Mouse (Mus musculus) C2C12 (cell line): ENCODE results near the gene Cox15. TPM values are rescaled to one million over a fixed set of nuclear protein-coding genes. Genes with fewer than 3 reads are reported as not detected.

ENCODE experiments used
- H3K27me3 ChIP-seq: one replicate; pipeline ENCODE4 v1.6.1; 2011; ENCODE audit not compliant: control insufficient read depth, insufficient read depth, insufficient read length
- H3K36me3 ChIP-seq: one replicate; pipeline ENCODE4 v1.6.1; 2011; ENCODE audit not compliant: control insufficient read depth, insufficient read depth
- H3K4me3 ChIP-seq: one replicate; pipeline ENCODE4 v1.5.1; 2011; ENCODE audit warnings: mild to moderate bottlenecking, control low read depth; ENCODE audit not compliant: poor library complexity, insufficient read depth, severe bottlenecking
- H3K79me2 ChIP-seq: one replicate; pipeline ENCODE4 v1.6.1; 2011; ENCODE audit not compliant: control insufficient read depth, insufficient read depth
- H3K79me3 ChIP-seq: one replicate; pipeline ENCODE4 v1.6.1; 2011; ENCODE audit warnings: low read depth, control low read depth
- H3ac ChIP-seq: one replicate; pipeline ENCODE3; 2011; ENCODE audit warnings: low read depth; ENCODE audit not compliant: control insufficient read depth, insufficient read length
- CEBPB ChIP-seq: IDR thresholded peaks from one replicate; pipeline ENCODE4 v1.6.1; 2011; ENCODE audit warnings: low read depth, mild to moderate bottlenecking, control low read depth, moderate library complexity
- CTCF ChIP-seq: IDR thresholded peaks from one replicate; pipeline ENCODE4 v1.5.1; 2011; ENCODE audit not compliant: control insufficient read depth, insufficient read depth, insufficient read length
- FOSL1 ChIP-seq: IDR thresholded peaks from one replicate; pipeline ENCODE4 v1.8.0; 2011; ENCODE audit warnings: mild to moderate bottlenecking, low read length; ENCODE audit not compliant: poor library complexity, insufficient read depth, severe bottlenecking
- MAX ChIP-seq: IDR thresholded peaks from one replicate; pipeline ENCODE4 v1.6.1; 2011; ENCODE audit warnings: mild to moderate bottlenecking, control low read depth
- MYOD1 ChIP-seq: IDR thresholded peaks from one replicate; pipeline ENCODE4 v1.6.1; 2011; ENCODE audit warnings: low read depth; ENCODE audit not compliant: control insufficient read depth, insufficient read length
- MYOG ChIP-seq: IDR thresholded peaks from one replicate; pipeline ENCODE4 v1.6.1; 2011; ENCODE audit not compliant: control insufficient read depth, insufficient read length; ENCODE audit errors: extremely low read depth
- USF1 ChIP-seq: IDR thresholded peaks from one replicate; pipeline ENCODE4 v1.6.1; 2011; ENCODE audit warnings: low read depth, mild to moderate bottlenecking, control low read depth, moderate library complexity
- polyA plus RNA-seq: library from polyadenylated mRNA; unstranded; fragments of >200 nt; fragmentation: generic; extraction: Trizol; gene quantifications from one replicate; pipeline ENCODE4 v1.2.1, GENCODE M21; 2012; ENCODE audit warnings: missing spikeins

Cox15 gene
- polyA plus RNA-seq, 1 experiment: 6.3 TPM

DNA sequence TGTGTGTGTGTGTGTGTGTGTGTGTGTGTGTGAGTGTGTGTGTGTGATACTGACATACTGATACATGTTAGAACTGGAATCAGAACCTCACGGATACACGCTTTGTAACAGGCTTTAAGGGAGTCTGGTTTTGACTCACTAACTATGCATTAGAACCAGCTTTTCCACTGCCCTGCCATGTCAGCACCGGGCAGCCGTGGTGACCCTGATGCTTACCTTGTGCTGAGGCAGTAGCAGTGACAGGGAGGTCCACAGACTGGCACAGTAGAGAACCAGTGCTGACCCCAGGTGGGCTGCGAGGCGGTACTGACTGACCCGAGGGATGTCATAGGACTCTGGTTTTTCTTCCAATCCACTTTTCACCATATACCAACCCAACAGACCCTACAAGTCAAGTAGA is 9.4 kb downstream of the Cox15 start:
- TF ChIP-seq CTCF: no peak
- TF ChIP-seq USF1: no peak
- TF ChIP-seq MYOD1: no peak
- no peak for TF ChIP-seq MYOG
- no peak for TF ChIP-seq FOSL1
- TF ChIP-seq MAX: no peak
- TF ChIP-seq CEBPB: no peak
- no peak overlapping the region for H3K4me3 ChIP-seq
- peaks cover 86% of the 10 kb centered on the region for H3K36me3 ChIP-seq

DNA sequence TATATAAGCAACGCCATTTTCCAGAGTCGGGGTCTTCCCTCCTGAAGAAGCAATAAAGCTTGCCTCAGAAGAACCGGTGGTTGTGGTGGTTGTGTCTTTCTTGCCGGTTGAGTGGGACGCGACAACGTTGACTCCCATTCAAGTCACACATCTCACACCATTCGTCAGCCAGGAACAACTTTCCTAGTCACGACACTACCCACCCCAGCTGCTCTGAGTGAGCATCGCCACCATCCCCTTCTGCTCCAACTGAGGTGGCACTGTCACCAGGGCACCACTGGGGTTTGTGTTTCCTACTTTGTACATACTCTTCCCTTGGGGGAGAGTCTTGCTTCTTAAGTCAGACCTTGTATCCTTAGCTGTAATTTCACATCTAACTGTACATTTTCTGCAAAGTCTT is 14.4 kb downstream of the Cox15 start:
- H3ac ChIP-seq: no peak overlapping the region
- TF ChIP-seq CTCF: no peak
- TF ChIP-seq CEBPB: no peak
- TF ChIP-seq FOSL1: no peak
- no peak for TF ChIP-seq MYOD1
- TF ChIP-seq USF1: no peak
- no peak for TF ChIP-seq MYOG
- no peak for TF ChIP-seq MAX
- no peak overlapping the region for H3K4me3 ChIP-seq
- peaks cover 72% of the 10 kb centered on the region for H3K36me3 ChIP-seq
- H3K79me2 ChIP-seq: no peaks in the 10 kb centered on the region
- no peaks in the 10 kb centered on the region for H3K27me3 ChIP-seq
- no peaks in the 10 kb centered on the region for H3K79me3 ChIP-seq

More for the DNA sequence above, 9.4 kb downstream of the Cox15 start:
- Histone ChIP-seq H3K27me3 (no peaks in the 10 kb centered on the region), H3ac (no peak overlapping the region), H3K79me2 (no peaks in the 10 kb centered on the region), H3K79me3 (no peaks in the 10 kb centered on the region)

DNA sequence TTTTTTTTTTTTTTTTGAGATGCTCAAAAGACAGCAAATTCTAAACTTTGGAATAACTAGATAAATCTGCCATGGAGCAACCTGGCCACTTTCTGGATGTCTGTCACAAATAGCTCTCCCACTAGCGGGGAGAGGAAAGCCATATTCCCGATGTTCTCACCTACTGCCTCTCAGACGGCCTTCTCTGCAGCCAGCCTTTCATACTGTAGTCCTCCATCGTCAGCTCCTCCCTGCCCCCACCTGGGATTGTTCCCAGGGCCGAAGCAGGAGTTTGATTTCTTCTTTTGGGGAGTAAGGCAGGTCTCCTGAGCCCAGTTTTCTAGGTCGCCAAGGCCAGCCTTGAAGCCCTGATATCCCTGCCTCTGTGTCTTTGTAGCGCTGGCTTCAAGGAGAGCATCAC is 21.6 kb downstream of the Cox15 start:
- TF ChIP-seq CTCF (no peak), CEBPB (no peak)
- Histone ChIP-seq H3K79me3 (no peaks in the 10 kb centered on the region), H3K27me3 (no peaks in the 10 kb centered on the region), H3K4me3 (no peak overlapping the region), H3K36me3 (peaks cover 46% of the 10 kb centered on the region), H3ac (no peak overlapping the region), H3K79me2 (no peaks in the 10 kb centered on the region)

DNA sequence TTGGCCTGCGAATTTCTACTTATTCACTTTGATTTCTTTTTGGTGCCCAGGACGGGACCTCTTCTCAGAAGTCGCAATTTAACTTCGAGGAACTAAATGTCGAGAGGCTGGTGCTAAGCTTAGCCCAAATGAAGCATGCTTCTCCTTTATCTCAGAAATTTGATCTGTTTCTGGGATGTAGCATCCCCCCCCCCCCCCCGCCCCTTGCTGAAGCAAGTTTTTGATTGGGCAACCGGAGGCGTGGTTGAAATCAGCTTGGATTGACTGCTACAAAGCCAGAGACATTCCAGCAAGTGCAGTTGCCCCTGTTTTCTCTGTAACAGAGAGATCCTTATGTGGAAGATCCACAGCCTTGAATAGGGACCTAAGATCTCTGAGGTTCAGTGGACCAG is 22.8 kb downstream of the Cox15 start:
- Histone ChIP-seq H3K79me2 (no peaks in the 10 kb centered on the region), H3ac (no peak overlapping the region), H3K27me3 (no peaks in the 10 kb centered on the region), H3K36me3 (peaks cover 39% of the 10 kb centered on the region), H3K4me3 (no peak overlapping the region), H3K79me3 (no peaks in the 10 kb centered on the region)
- no peak for TF ChIP-seq USF1
- no peak for TF ChIP-seq MAX
- TF ChIP-seq CEBPB: no peak
- no peak for TF ChIP-seq MYOD1
- TF ChIP-seq FOSL1: no peak
- no peak for TF ChIP-seq MYOG
- no peak for TF ChIP-seq CTCF

DNA sequence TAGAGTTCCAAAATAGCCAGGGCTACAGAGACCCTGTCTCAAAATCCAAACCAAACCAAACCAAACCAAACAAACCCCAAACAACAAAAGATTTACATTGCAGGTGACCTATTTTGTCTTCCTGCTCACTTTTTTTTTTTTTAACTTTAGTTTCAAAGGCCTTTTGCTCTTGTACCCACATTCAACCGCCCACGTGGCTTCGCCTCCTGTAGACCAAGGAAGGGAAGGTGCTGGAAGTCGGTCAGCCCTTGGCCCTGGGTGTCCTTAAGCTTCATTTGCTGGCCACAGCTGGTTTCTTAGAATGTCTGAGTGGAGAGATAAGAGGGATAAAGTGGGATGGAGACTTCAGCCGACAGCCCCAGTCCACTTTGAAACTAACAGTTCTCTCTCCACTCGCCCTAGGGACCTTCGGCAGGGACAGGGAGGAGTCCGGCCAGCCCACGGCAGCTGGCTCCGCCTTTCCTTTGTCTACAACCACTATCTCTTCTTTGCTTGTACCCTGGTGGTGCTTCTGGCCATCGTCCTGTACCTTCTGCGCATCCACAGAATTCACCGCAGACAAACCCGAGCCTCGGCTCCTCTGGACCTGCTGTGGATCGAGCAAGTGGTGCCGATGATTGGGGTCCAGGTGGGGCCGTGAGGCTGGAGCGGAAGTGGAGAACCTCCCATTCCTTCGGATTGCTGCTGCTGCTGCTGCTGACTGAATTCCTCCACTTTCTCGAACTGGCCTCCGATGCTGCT is 23.3 kb downstream of the Cox15 start:
- TF ChIP-seq CTCF (no peak), MYOD1 (no peak), FOSL1 (no peak), USF1 (no peak), MYOG (no peak), CEBPB (no peak)
- no peaks in the 10 kb centered on the region for H3K27me3 ChIP-seq
- no peaks in the 10 kb centered on the region for H3K79me3 ChIP-seq
- H3K79me2 ChIP-seq: no peaks in the 10 kb centered on the region
- H3ac ChIP-seq: no peak overlapping the region
- H3K4me3 ChIP-seq: no peak overlapping the region
- H3K36me3 ChIP-seq: peaks cover 33% of the 10 kb centered on the region
